Mouse (Mus musculus) heart, embryonic 12.5 days (tissue): ENCODE measurements around the gene Galnt9. TPM values are rescaled to one million over a fixed set of nuclear protein-coding genes. Genes with fewer than 3 reads are reported as not detected.

ENCODE experiments used
- microRNA-seq: library from miRNA; unstranded; fragments of <30 nt; microRNA quantifications from one replicate; pipeline ENCODE4, GENCODE M21; 2017
- polyA plus RNA-seq: library from polyadenylated mRNA; unstranded; fragments of >200 nt; fragmentation: Nextera tagmentation; extraction: Ambion mirVana; gene quantifications from 2 replicates; pipeline ENCODE4 v1.2.1, GENCODE M21; 2016

Gene Galnt9
- polyA plus RNA-seq, 1 experiment from 2014 or later = not detected

Small RNA genes lying within 50 kb of the gene (microRNA-seq; reads per million reads assigned to microRNA genes)
- not detected for gene Mir7026

Other genes starting within 250 kb of the Galnt9 start
- 0.22 TPM in 1 of 2 replicates, not detected in the other for gene P2rx2, start 201.1 kb upstream of the Galnt9 start, polyA plus RNA-seq
- not detected in 2 replicates for gene Lrcol1, start 199.6 kb upstream of the Galnt9 start, polyA plus RNA-seq
- gene Fbrsl1, start 95.9 kb upstream of the Galnt9 start, polyA plus RNA-seq = 14.4 and 14.8 TPM in 2 replicates
- gene Noc4l, start 109.1 kb downstream of the Galnt9 start, polyA plus RNA-seq = 34.0 and 35.7 TPM in 2 replicates
- gene Ddx51, start 109.1 kb downstream of the Galnt9 start, polyA plus RNA-seq = 20.6 and 24.1 TPM in 2 replicates
- gene Ep400, start 226.4 kb downstream of the Galnt9 start, polyA plus RNA-seq = 32.1 and 32.7 TPM in 2 replicates
- 33.8 and 37.8 TPM in 2 replicates for gene Pus1, start 236.3 kb downstream of the Galnt9 start, polyA plus RNA-seq